Mouse (Mus musculus) limb, embryonic 15.5 days (tissue): ENCODE data around the gene Mecom. TPM values are rescaled to one million over a fixed set of nuclear protein-coding genes. Genes with fewer than 3 reads are reported as not detected.
A peak's percentile ranks its signal among the peaks of the same experiment; 100 is the strongest.

ENCODE experiments used
- ATAC-seq: fragments of 200-750 bp; cut with Nextera tagmentation; 2 replicates; pipeline ENCODE4 v1.8.0; 2017; ENCODE audit warnings: low read depth, moderate TSS enrichment; ENCODE audit not compliant: insufficient number of reproducible peaks, low FRiP score, low TSS enrichment
- H3K27ac ChIP-seq: fragments of 300-500 bp; sonication (generic); 2 replicates; pipeline ENCODE4 v1.5.1; 2015; ENCODE audit warnings: moderate library complexity, mild to moderate bottlenecking, inconsistent platforms
- H3K27me3 ChIP-seq: fragments of 300-500 bp; sonication (generic); 2 replicates; pipeline ENCODE4 v1.6.1; 2015; ENCODE audit warnings: inconsistent platforms
- H3K36me3 ChIP-seq: fragments of 300-500 bp; sonication (generic); 2 replicates; pipeline ENCODE4 v1.6.1; 2015; ENCODE audit warnings: inconsistent platforms
- H3K4me1 ChIP-seq: fragments of 300-500 bp; sonication (generic); 2 replicates; pipeline ENCODE4 v1.6.1; 2015; ENCODE audit warnings: inconsistent platforms
- H3K4me2 ChIP-seq: fragments of 300-500 bp; sonication (generic); 2 replicates; pipeline ENCODE4 v1.6.1; 2015; ENCODE audit warnings: mild to moderate bottlenecking, inconsistent platforms
- H3K4me3 ChIP-seq: fragments of 300-500 bp; sonication (generic); 2 replicates; pipeline ENCODE4 v1.5.1; 2015; ENCODE audit warnings: mild to moderate bottlenecking, inconsistent platforms
- H3K9ac ChIP-seq: fragments of 300-500 bp; sonication (generic); 2 replicates; pipeline ENCODE4 v1.6.1; 2015; ENCODE audit warnings: inconsistent platforms
- H3K9me3 ChIP-seq: fragments of 300-500 bp; sonication (generic); 2 replicates; pipeline ENCODE4 v1.6.1; 2016; ENCODE audit warnings: inconsistent platforms
- WGBS: fragments of 180-500 bp; shearing (Covaris S2); methylation state at CpG from one replicate; pipeline ENCODE4 v1.1.7; 2015; 5-methylcytosine and 5-hydroxymethylcytosine counted together
- polyA plus RNA-seq: library from polyadenylated mRNA; unstranded; fragments of >200 nt; fragmentation: Nextera tagmentation; extraction: Ambion mirVana; gene quantifications from 2 replicates; pipeline ENCODE4 v1.2.1, GENCODE M21; 2015

Mecom gene
- polyA plus RNA-seq, 1 experiment from 2014 or later = 38.4 TPM

DNA sequence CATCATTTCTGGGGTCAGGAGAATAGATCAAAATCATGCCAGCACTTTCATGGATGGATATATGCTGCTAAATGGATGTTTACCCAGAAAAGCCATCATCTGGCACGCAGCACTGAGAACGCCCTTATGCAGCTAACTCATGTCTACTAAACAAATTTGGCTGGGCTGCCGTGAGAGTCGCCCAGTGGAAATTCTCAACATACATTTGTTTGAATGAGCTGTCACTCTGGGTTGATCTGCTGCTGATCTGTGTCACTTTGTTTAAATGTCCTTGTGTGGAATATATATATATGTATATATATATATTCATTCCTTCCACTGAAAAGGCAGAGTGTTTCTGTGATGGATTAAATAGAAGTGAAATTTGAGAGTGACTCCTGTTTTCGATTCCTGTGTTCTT lies 290.0 kb downstream of the Mecom start:
- H3K36me3 ChIP-seq = no peaks in the 10 kb centered on the region
- no peaks in the 10 kb centered on the region for H3K27me3 ChIP-seq
- no peak overlapping the region for H3K27ac ChIP-seq
- no peak overlapping the region for H3K9ac ChIP-seq
- H3K4me1 ChIP-seq = peaks cover 10% of the 10 kb centered on the region
- H3K4me2 ChIP-seq = no peak overlapping the region
- no peak for ATAC-seq
- no peaks in the 10 kb centered on the region for H3K9me3 ChIP-seq
- H3K4me3 ChIP-seq = no peak overlapping the region
- 67% methylated on average over 5 of the region's 5 CpGs for WGBS

DNA sequence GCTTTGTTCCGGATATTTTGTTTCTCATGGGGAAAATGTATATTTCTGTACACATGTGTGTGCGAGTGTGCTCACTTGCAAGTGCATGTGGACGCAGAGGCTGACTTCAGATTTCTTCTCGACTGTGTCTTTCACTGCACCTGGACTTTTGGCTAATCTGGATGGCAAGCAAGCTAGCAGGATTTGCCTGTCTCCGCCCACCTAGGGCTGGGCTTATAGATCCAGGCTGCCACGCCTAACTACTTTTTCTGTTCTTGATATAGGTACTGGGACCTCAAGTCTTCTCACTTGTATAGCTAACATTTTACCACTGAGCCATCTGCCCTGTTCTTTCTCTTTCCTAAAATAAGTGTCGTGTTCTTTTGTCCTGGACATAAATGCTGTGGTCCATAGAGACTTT lies 290.9 kb downstream of the Mecom start:
- H3K36me3 ChIP-seq = no peaks in the 10 kb centered on the region
- no peaks in the 10 kb centered on the region for H3K27me3 ChIP-seq
- H3K9me3 ChIP-seq = no peaks in the 10 kb centered on the region
- no peak overlapping the region for H3K27ac ChIP-seq
- no peak for ATAC-seq
- no peak overlapping the region for H3K9ac ChIP-seq
- H3K4me1 ChIP-seq = peaks cover 10% of the 10 kb centered on the region
- 80% methylated on average over 7 of the region's 7 CpGs for WGBS
- no peak overlapping the region for H3K4me2 ChIP-seq
- H3K4me3 ChIP-seq = no peak overlapping the region

DNA sequence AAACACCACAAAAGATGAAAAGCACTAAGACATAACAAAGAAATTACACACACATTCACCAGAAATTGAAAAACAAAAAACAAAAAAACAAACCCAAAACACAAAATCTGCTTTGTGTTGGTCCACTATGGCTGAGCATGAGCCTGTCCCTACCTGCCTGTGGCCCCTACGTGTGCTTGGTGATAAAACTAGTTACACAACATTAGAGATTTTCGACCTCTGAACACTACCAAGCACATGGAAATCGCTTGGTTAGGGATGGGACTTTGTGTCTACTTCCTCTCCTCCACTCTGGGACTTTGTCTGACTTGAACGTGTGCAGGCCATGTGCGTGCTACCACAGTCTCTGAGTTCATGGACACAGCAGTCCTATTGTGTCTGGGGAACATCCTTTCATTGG lies 292.0 kb downstream of the Mecom start:
- Histone ChIP-seq H3K9ac (no peak overlapping the region), H3K4me2 (no peak overlapping the region), H3K4me3 (no peak overlapping the region), H3K27ac (no peak overlapping the region), H3K27me3 (no peaks in the 10 kb centered on the region), H3K4me1 (peaks cover 7% of the 10 kb centered on the region), H3K9me3 (no peaks in the 10 kb centered on the region), H3K36me3 (no peaks in the 10 kb centered on the region)
- WGBS = 88% methylated on average over 5 of the region's 5 CpGs
- ATAC-seq = no peak

DNA sequence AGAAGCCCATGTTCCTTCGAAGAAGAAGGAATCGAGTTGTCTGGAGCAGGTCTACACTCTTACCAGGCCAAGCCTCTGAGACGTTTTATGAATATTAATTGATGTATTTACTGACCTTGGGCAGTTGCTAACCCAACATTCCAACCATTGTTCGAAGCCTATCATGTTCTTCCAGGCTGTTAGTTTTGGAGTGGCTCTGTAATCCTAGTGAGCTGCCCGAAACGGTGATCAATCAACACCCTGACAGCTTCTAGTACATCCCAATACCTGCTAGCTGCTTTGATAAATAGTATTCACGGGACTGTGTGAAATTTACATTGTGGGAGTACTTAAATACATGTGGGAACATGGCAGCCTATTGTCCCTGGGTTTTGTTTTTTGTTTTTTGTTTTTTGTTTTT lies 293.4 kb downstream of the Mecom start:
- Histone ChIP-seq H3K4me3 (no peak overlapping the region), H3K4me1 (peaks cover 7% of the 10 kb centered on the region), H3K9ac (no peak overlapping the region), H3K27ac (no peak overlapping the region), H3K9me3 (no peaks in the 10 kb centered on the region), H3K36me3 (no peaks in the 10 kb centered on the region), H3K27me3 (no peaks in the 10 kb centered on the region), H3K4me2 (no peak overlapping the region)
- no peak for ATAC-seq
- WGBS = 64% methylated on average over 7 of the region's 7 CpGs

DNA sequence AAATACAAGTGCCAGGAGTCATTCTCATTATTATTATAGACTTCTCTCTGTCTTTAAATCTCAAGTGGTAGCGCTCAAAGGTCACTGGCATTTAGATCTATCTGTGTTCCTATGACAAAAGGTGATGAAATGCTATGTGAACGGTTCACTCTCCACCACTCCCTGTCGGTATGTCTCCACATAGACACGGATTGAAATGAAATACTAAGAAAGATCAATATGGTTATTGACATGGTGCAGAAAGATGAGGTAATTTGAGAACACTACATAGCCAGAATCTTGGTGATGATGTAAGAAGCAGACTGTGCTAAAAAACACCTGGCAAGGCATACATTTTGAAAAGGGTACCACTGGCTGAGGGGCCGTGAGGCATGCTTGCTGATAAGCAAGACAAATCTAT lies 294.1 kb downstream of the Mecom start:
- WGBS = 82% methylated on average over 5 of the region's 5 CpGs
- H3K36me3 ChIP-seq = no peaks in the 10 kb centered on the region
- no peak overlapping the region for H3K4me2 ChIP-seq
- H3K27ac ChIP-seq = no peak overlapping the region
- no peaks in the 10 kb centered on the region for H3K9me3 ChIP-seq
- ATAC-seq = no peak
- peaks cover 7% of the 10 kb centered on the region for H3K4me1 ChIP-seq
- H3K4me3 ChIP-seq = no peak overlapping the region
- H3K9ac ChIP-seq = no peak overlapping the region
- H3K27me3 ChIP-seq = no peaks in the 10 kb centered on the region

DNA sequence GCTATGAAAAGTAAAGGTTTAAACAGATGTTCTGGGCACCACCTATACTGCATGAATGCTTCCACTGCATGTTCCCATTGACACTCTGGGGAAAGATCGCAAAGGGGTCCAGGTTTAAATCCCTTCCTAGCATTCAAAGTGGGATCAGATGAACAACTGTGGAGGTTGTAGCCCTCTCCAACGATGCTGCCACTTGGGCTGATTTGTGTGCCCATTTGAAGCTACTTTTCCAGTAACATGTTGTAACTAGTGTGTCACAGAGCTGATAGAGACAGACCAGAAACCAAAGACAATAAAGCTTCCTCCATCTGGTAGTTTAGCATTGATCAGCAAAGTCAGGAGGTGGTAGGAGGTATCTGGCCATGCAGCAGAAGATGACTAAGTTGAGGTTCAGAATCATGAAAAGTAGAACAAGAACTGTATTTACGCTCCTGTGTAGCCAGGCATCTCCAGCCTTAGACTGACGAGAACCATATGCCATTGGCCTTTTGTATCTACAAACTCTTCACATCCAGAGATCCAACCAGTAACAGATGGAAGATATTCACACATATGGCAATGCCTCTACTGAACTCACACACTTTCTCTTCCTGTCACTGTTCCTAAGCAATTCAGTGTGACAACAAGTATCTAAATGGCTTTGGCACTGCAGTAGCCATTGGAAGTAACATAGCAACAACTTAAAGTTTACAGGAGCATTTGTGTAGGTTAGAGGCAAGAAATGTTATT lies 299.0 kb downstream of the Mecom start:
- H3K36me3 ChIP-seq = no peaks in the 10 kb centered on the region
- H3K9ac ChIP-seq = no peak overlapping the region
- 64% methylated on average over 4 of the region's 4 CpGs for WGBS
- no peaks in the 10 kb centered on the region for H3K27me3 ChIP-seq
- no peak overlapping the region for H3K4me2 ChIP-seq
- no peak overlapping the region for H3K4me3 ChIP-seq
- no peak for ATAC-seq
- no peak overlapping the region for H3K27ac ChIP-seq
- peaks cover 28% of the 10 kb centered on the region for H3K4me1 ChIP-seq
- no peaks in the 10 kb centered on the region for H3K9me3 ChIP-seq

DNA sequence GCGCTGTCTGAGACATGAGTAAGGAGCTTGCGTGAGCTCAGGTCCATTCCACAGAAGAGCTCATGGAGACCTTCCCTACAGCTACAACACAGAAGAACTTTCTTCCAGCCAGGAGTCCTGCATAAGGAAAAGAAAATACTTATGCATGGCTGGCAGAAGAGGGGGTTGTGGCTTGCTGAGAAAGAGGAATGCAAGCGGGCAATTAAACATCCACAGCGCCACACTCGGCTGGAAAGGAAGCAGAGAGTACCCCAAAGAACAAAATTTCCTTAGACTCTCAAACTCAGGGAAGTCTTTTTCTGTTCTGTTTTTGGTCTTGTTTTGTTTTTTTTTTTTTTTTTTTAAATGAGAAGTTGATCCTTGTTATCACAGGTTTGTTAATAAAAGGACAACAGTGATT lies 300.6 kb downstream of the Mecom start:
- 56% methylated on average over 5 of the region's 5 CpGs for WGBS
- Histone ChIP-seq H3K4me3 (no peak overlapping the region), H3K4me1 (peaks cover 28% of the 10 kb centered on the region), H3K27me3 (no peaks in the 10 kb centered on the region), H3K36me3 (no peaks in the 10 kb centered on the region), H3K9ac (no peak overlapping the region), H3K27ac (no peak overlapping the region), H3K9me3 (no peaks in the 10 kb centered on the region), H3K4me2 (no peak overlapping the region)
- ATAC-seq = no peak

DNA sequence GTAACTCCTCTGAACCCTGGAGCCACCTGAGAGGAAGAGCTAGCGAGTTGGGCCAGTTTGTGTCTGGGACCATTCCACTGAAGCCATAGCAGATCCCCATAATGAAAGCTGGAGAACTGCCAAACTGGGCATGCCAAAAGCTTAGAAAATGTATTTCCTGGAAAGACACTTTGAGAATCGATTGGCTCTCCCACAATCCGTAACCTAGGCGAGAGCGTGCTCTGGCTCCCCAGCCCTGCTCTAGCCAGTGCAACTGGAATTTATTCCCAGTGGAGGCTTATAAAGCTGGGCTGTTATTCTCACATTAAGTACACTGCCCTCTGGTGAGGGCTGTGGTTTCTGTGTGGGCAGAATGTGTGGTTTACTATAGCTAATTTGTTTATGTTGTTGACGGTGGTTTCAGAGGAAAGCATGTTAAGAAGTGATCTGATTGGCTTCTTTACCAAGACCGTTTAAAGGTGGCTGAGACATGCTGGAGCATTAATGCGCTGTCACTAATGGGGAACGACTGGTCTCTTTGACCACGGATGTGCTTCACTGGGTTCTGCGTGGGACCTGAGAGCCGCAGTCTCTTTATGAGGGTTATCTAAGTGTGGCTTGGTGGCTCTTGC lies 301.3 kb downstream of the Mecom start:
- ATAC-seq = no peak
- no peaks in the 10 kb centered on the region for H3K27me3 ChIP-seq
- no peak overlapping the region for H3K9ac ChIP-seq
- H3K4me3 ChIP-seq = no peak overlapping the region
- H3K36me3 ChIP-seq = no peaks in the 10 kb centered on the region
- no peak overlapping the region for H3K27ac ChIP-seq
- H3K9me3 ChIP-seq = no peaks in the 10 kb centered on the region
- H3K4me1 ChIP-seq = peaks cover 28% of the 10 kb centered on the region
- WGBS = 49% methylated on average over 12 of the region's 12 CpGs
- H3K4me2 ChIP-seq = no peak overlapping the region

DNA sequence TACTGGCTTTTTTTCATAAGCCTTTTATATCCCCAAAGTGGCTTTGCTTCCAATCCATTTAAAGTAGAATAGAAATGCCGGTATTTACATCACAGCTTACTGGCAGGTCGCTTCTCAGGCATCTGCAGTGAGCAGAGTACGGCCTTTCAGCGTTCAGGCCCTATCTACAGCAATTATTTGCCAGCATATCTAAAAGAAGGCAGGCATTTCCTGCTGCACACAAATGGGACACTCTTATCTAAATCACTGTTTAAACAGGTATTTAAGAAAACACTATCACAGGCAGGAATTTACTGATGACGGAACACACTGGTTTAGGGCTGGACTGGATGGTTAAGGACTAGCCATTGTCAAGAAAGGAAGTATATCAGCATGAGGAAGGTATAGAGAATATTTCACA lies 301.9 kb downstream of the Mecom start:
- Histone ChIP-seq H3K27me3 (no peaks in the 10 kb centered on the region), H3K4me2 (no peak overlapping the region), H3K36me3 (no peaks in the 10 kb centered on the region), H3K27ac (no peak overlapping the region), H3K9ac (no peak overlapping the region), H3K9me3 (no peaks in the 10 kb centered on the region), H3K4me3 (no peak overlapping the region), H3K4me1 (peaks cover 28% of the 10 kb centered on the region)
- no peak for ATAC-seq
- WGBS = 47% methylated on average over 5 of the region's 5 CpGs

DNA sequence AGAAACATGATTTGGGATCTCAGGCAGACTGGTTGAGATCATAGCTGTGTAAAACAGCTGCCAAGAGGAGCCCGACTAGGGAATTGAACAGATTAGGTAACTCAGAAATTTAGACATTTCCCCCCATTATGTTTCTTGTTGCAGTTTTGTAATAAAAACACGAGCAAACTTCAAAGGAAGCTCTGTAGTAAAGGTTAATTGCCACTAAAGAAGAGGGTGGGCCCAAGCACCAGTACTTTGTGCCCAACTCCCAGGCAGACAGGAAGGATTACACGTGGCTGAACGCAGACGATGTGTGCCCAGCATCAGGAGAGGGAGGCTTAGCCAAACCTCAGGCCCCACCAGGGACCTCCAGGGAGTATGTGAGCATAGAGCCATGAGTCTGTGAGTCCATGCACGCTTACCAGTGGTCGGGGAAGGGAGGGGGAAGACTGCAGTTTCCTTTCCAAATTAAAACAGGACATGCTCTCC lies 303.4 kb downstream of the Mecom start:
- peaks cover 28% of the 10 kb centered on the region for H3K4me1 ChIP-seq

DNA sequence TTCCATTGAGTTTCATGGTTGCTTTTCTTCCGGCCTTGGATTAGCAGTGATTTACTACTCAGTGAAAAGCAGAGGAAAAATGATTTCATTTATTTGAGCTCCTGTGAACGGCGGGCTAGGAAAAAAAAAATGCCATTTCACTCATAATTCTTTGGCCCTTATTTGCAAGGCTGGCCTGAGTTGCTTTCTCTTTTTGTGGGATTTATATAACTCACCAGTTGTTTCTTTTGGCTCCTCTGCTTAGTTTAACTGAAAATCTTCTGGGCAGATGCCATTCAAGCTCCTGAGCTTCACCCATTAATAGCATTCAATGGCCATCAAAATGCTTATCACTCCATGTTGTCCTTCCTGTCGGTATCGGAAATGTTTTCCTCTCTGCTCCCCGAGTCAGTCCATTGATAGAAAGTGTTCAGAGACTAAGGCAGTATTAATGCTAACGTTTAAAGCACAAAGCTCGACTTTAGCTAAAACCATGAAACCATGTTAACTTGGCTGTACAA lies 304.0 kb downstream of the Mecom start:
- no peak overlapping the region for H3K4me2 ChIP-seq
- H3K9ac ChIP-seq = no peak overlapping the region
- H3K4me3 ChIP-seq = no peak overlapping the region
- H3K27me3 ChIP-seq = no peaks in the 10 kb centered on the region
- H3K27ac ChIP-seq = peak overlapping the region; percentile 39; the same call in 1 of the 2 replicates
- no peaks in the 10 kb centered on the region for H3K9me3 ChIP-seq
- no peaks in the 10 kb centered on the region for H3K36me3 ChIP-seq
- H3K4me1 ChIP-seq = peaks cover 28% of the 10 kb centered on the region
- ATAC-seq = no peak
- WGBS = 31% methylated on average over 8 of the region's 8 CpGs

More for the DNA sequence above, 303.4 kb downstream of the Mecom start:
- H3K27me3 ChIP-seq = no peaks in the 10 kb centered on the region
- 17% methylated on average over 7 of the region's 7 CpGs for WGBS
- H3K36me3 ChIP-seq = no peaks in the 10 kb centered on the region
- peak overlapping the region; percentile 39 for H3K27ac ChIP-seq
- no peak overlapping the region for H3K9ac ChIP-seq
- peak; percentile 62; the same call in 1 of the 2 replicates for ATAC-seq
- H3K4me2 ChIP-seq = no peak overlapping the region
- H3K9me3 ChIP-seq = no peaks in the 10 kb centered on the region
- H3K4me3 ChIP-seq = no peak overlapping the region

DNA sequence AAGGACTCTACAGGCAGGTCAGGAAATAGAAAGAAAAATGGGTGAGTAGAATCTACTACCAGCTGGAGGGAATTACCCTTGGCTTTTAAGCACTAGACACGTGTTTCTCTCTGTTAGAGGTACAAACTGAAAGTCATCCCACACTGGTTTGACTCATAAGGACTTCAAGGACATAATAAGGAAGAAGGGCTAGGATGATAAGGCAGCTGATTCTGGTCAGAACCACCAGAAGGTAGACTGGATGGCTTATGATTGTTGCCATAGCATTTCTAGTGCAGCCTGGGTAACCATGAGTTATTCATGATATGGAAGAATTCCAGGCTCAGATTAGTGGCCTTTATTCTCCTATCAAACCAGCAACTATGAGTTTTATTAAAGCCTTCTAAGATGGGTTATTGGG lies 308.4 kb downstream of the Mecom start:
- Histone ChIP-seq H3K27me3 (no peaks in the 10 kb centered on the region), H3K36me3 (no peaks in the 10 kb centered on the region), H3K27ac (no peak overlapping the region), H3K9ac (no peak overlapping the region), H3K4me2 (no peak overlapping the region), H3K4me3 (no peak overlapping the region), H3K9me3 (no peaks in the 10 kb centered on the region), H3K4me1 (peaks cover 3% of the 10 kb centered on the region)
- 73% methylated on average over 1 of the region's 1 CpGs for WGBS
- ATAC-seq = no peak
